In the genomic region with DNA sequence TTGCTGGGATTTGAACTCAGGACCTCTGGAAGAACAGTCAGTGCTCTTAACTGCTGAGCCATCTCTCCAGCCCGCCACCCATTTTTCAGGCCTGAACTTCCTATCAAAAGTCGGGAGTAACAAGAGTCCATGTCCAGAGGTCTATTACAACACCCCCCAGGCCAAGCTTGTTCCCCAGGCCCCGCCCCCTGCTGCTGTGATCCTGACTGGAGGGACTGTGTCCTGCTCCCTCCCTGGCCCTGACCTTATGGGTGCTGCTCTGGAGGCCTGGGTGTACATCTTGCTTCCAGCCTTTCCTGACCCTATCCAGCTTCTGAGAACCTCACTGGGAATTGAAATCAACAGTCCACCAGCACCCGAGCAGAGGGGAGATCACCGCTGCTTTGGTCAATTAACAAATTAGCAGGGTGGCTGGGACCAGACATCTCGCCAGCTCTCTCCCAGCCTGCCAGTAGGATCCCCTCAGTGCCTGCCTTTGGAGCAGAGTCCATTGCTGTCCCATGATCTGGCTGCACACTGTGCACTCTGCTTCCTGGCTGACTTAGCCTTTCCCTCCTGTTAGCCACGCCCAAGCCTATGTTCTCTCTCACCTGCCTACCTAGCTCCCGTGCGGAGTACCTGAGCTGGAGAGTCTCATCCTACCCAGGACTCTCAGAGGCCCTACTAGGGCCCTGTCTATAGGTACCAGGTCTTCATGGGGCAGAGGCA, we compare ENCODE assay signal across 11 mouse cellular contexts. TPM values are rescaled to one million over a fixed set of nuclear protein-coding genes. Genes with fewer than 3 reads are reported as not detected.
A peak's percentile ranks its signal among the peaks of the same experiment; 100 is the strongest.
DNase-seq lines count a peak whose midpoint lies in the region; ATAC-seq and TF ChIP-seq lines count a peak whose summit lies in the region.
"Had no signal": no experiment of that assay in that cellular context is flagged by ENCODE, and none has a peak within 500 bp of the region (broad histone marks: within the 10 kb centered on the region; RNA-seq: fewer than 3 reads in every experiment).

No protein-coding gene starts in this region.

- H3K36me3 ChIP-seq in lung, embryonic 14.5 days (ENCODE audit: insufficient read depth): no peaks in the 10 kb centered on the region
- H3K36me3 ChIP-seq in stomach, embryonic 16.5 days (ENCODE audit: control insufficient read depth, insufficient read depth, low read length): no peaks in the 10 kb centered on the region

- H3K4me3 ChIP-seq in lung, embryonic 14.5 days (ENCODE audit: low read depth, low read length): no peak overlapping the region
- H3K4me3 ChIP-seq in stomach, embryonic 16.5 days (replicated peaks; ENCODE audit: low read length): no peak overlapping the region

- no peak overlapping the region for H3K27ac ChIP-seq in lung, embryonic 14.5 days (ENCODE audit: low read depth)
- H3K27ac ChIP-seq in stomach, embryonic 16.5 days (ENCODE audit: low read length): peak overlapping the region; percentile 33; the same call in 1 of the 2 replicates

- 69% methylated on average over 9 of the region's 9 CpGs for WGBS in lung, embryonic 14.5 days
- 70% methylated on average over 9 of the region's 9 CpGs for WGBS in stomach, embryonic 16.5 days

- no peak for ATAC-seq in lung, embryonic 14.5 days (ENCODE audit: insufficient read depth)
- ATAC-seq in stomach, embryonic 16.5 days (ENCODE audit: insufficient read depth, low FRiP score): no peak
- ATAC-seq in erythroblast, adult 5-6 weeks (replicated peaks; ENCODE audit: low FRiP score, poor library complexity, severe bottlenecking): no peak

- peaks cover 27% of the 10 kb centered on the region for H3K4me1 ChIP-seq in lung, embryonic 14.5 days (ENCODE audit: insufficient read depth)
- H3K4me1 ChIP-seq in stomach, embryonic 16.5 days (ENCODE audit: control insufficient read depth, insufficient read depth, low read length): peaks cover 31% of the 10 kb centered on the region

- H3K4me2 ChIP-seq in lung, embryonic 14.5 days: no peak overlapping the region
- H3K4me2 ChIP-seq in stomach, embryonic 16.5 days (ENCODE audit: low read depth, low read length): no peak overlapping the region

- 0 out of 2 replicates have a peak overlapping the region, but pooled peaks have one; percentile 13 for H3K9ac ChIP-seq in lung, embryonic 14.5 days
- H3K9ac ChIP-seq in stomach, embryonic 16.5 days (ENCODE audit: low read length): no peak overlapping the region

- H3K9me3 ChIP-seq in lung, embryonic 14.5 days (ENCODE audit: low read depth, low read length): no peaks in the 10 kb centered on the region
- H3K9me3 ChIP-seq in stomach, embryonic 16.5 days (replicated peaks; ENCODE audit: control insufficient read depth, low read length): no peaks in the 10 kb centered on the region

- peak; percentile 31 for DNase-seq in cerebellum, adult 11-12 months
- DNase-seq in cerebellum, postnatal 36 days: no peak
- DNase-seq in lung, embryonic 14.5 days: no peak
- DNase-seq in lung, postnatal 4 days: no peak
- DNase-seq in kidney, postnatal 25 days: peak; percentile 41 to 78
- no peak for DNase-seq in left cerebral cortex, adult 9 months (ENCODE audit: low spot score in 2 of 2)
- DNase-seq: layer of hippocampus, postnatal 36 days; right cerebral cortex, postnatal 4 days; thymus, postnatal 25 days had no signal

- H3K27me3 ChIP-seq in lung, embryonic 14.5 days (ENCODE audit: insufficient read depth, low read length): no peaks in the 10 kb centered on the region
- H3K27me3 ChIP-seq in stomach, embryonic 16.5 days (ENCODE audit: control insufficient read depth, insufficient read depth, low read length): no peaks in the 10 kb centered on the region

- no peak for TF ChIP-seq CTCF in lung, embryonic 14.5 days (IDR thresholded peaks at IDR 0.05; ENCODE audit: low read depth)

RNA-seq across cellular contexts. Expression of gene Ciz1, which starts 30.4 kb away (rescaled TPM):
- 46.1 and 51.9 TPM in 2 replicates for polyA plus RNA-seq in lung, embryonic 14.5 days (2014; fragmentation: Nextera tagmentation; extraction: Ambion mirVana)
- 41.9 and 45.4 TPM in 2 replicates for polyA plus RNA-seq in stomach, embryonic 16.5 days (2015; fragmentation: Nextera tagmentation; extraction: Ambion mirVana)
- 18.6 and 38.2 TPM in 2 replicates for total RNA-seq in erythroblast, adult 5-6 weeks (2015; ENCODE audit: low replicate concordance)
- total RNA-seq in erythroblast, adult 5-6 weeks (2017; ENCODE audit: low replicate concordance): 21.2 and 33.5 TPM in 2 replicates

RNA-seq across cellular contexts. Expression of gene Dnm1, which starts 31.4 kb away (rescaled TPM):
- 14.9 and 17.5 TPM in 2 replicates for polyA plus RNA-seq in lung, embryonic 14.5 days (2014; fragmentation: Nextera tagmentation; extraction: Ambion mirVana)
- polyA plus RNA-seq in stomach, embryonic 16.5 days (2015; fragmentation: Nextera tagmentation; extraction: Ambion mirVana): 8.1 and 8.2 TPM in 2 replicates
- not detected in 2 replicates for total RNA-seq in erythroblast, adult 5-6 weeks (2015; ENCODE audit: low replicate concordance)
- not detected in 2 replicates for total RNA-seq in erythroblast, adult 5-6 weeks (2017; ENCODE audit: low replicate concordance)

RNA-seq across cellular contexts. Expression of gene Swi5, which starts 33.9 kb away (rescaled TPM):
- polyA plus RNA-seq in lung, embryonic 14.5 days (2014; fragmentation: Nextera tagmentation; extraction: Ambion mirVana): 205 and 220 TPM in 2 replicates
- polyA plus RNA-seq in stomach, embryonic 16.5 days (2015; fragmentation: Nextera tagmentation; extraction: Ambion mirVana): 372 and 388 TPM in 2 replicates
- total RNA-seq in erythroblast, adult 5-6 weeks (2015; ENCODE audit: low replicate concordance): 30.4 and 97.8 TPM in 2 replicates
- 76.9 and 89.4 TPM in 2 replicates for total RNA-seq in erythroblast, adult 5-6 weeks (2017; ENCODE audit: low replicate concordance)

RNA-seq across cellular contexts. Expression of gene Golga2, which starts 34.6 kb away (rescaled TPM):
- polyA plus RNA-seq in lung, embryonic 14.5 days (2014; fragmentation: Nextera tagmentation; extraction: Ambion mirVana): 24.0 and 25.2 TPM in 2 replicates
- polyA plus RNA-seq in stomach, embryonic 16.5 days (2015; fragmentation: Nextera tagmentation; extraction: Ambion mirVana): 24.6 TPM in 2 replicates
- total RNA-seq in erythroblast, adult 5-6 weeks (2015; ENCODE audit: low replicate concordance): 6.3 and 11.1 TPM in 2 replicates
- 34.5 and 44.0 TPM in 2 replicates for total RNA-seq in erythroblast, adult 5-6 weeks (2017; ENCODE audit: low replicate concordance)

RNA-seq across cellular contexts. Expression of gene 1110008P14Rik, which starts 60.0 kb away (rescaled TPM):
- polyA plus RNA-seq in lung, embryonic 14.5 days (2014; fragmentation: Nextera tagmentation; extraction: Ambion mirVana): 32.4 and 33.3 TPM in 2 replicates
- polyA plus RNA-seq in stomach, embryonic 16.5 days (2015; fragmentation: Nextera tagmentation; extraction: Ambion mirVana): 41.5 and 41.9 TPM in 2 replicates
- 8.6 and 12.3 TPM in 2 replicates for total RNA-seq in erythroblast, adult 5-6 weeks (2015; ENCODE audit: low replicate concordance)
- total RNA-seq in erythroblast, adult 5-6 weeks (2017; ENCODE audit: low replicate concordance): 5.1 and 7.7 TPM in 2 replicates

Comparison
In these comparisons a context has a peak if more than half of its experiments do, and no peak if none do; other contexts are left out.
1. DNase-seq: peak in cerebellum, adult 11-12 months (single experiment) and kidney, postnatal 25 days (2 of 2); none in cerebellum, postnatal 36 days (0 of 2), lung, embryonic 14.5 days (single experiment), lung, postnatal 4 days (0 of 2) and left cerebral cortex, adult 9 months (0 of 2).